Mouse (Mus musculus): ENCODE data around the gene Slc45a3.

GRCm38 (mm10) chr1:131946462-131947215 is 16.1 kb upstream of the Slc45a3 start:
- TF ChIP-seq POLR2A (IDR thresholded peaks at IDR 0.05; ENCODE audit: control insufficient read depth, low read depth, low read length), result no peak
- no peak for TF ChIP-seq CTCF (IDR thresholded peaks at IDR 0.05; ENCODE audit: control insufficient read depth, insufficient read depth, insufficient replicate concordance, low read depth, low read length)
